Mouse (Mus musculus) right cerebral cortex, postnatal 14 days (tissue): Measurements from ENCODE around the gene Olfr1181.
"Not testable (repeated sequence)": the region's sequence is repeated elsewhere in the genome, so short reads cannot be mapped to it uniquely, and the experiment has no call there.

Source experiments
- DNase-seq: peaks from one replicate; pipeline ENCODE4 v3.0.0; 2022

Gene Olfr1181

GRCm38 (mm10) chr2:88426071-88426470, at the start of gene Olfr1181:
Gene Olfr1181 (minus strand): TSS chr2:88426171.
- no peak for DNase-seq

DNA sequence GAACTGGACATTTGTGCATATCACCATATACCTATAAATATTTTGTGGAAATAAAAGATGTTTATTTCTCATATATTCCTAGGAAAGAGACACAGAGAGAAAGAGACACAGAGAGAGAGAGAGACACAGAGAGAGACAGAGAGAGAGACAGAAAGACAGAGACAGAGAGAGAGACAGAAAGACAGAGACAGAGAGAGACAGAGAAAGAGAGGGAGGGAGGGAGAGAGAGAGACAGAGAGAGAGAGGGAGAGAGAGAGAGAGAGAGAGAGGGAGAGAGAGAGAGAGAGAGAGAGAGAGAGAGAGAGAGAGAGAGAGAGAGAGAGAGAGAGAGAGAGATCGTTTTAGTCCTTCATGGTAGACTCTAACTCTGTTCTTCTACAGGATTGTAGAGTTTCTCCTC, 28.6 kb upstream of the Olfr1181 start, which contains the start of gene Olfr1183:
Gene Olfr1183 (plus strand): TSS at position 301 of the 400 bp plus-strand sequence.
- DNase-seq: not testable (repeated sequence)

- DNase-seq: no peak
Observed at GRCm38 (mm10) chr2:88449031-88449430, 23.1 kb upstream of the Olfr1181 start, which contains the start of gene Gm13757. Gene Gm13757 (minus strand): TSS chr2:88449131.

- DNase-seq: no peak
Observed at GRCm38 (mm10) chr2:88419051-88419450, 6.9 kb downstream of the Olfr1181 start, which contains the start of gene Olfr1180. Gene Olfr1180 (minus strand): TSS chr2:88419151.

GRCm38 (mm10) chr2:88406353-88406752, 19.6 kb downstream of the Olfr1181 start, which contains the start of gene Olfr1179:
Gene Olfr1179 (minus strand): TSS chr2:88406453.
- DNase-seq: no peak

DNA sequence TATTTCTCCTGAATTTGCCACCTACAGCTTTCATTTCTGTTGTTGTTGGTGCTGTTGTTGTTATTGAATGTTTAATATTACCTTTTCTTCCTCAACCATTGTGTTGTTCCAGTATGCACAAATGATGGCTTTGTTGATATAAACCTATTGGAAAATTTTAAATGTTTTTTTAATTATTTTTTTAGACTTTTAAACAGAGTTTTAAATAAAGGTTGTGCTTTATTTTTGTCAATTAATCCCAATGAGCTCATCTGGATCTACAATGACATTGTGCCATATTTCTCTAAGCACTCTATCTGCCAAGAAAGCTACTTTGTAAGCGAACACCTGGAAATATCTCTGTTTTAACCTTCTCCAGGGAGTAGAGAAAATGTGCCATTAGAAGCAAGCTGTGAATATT, 39.2 kb downstream of the Olfr1181 start, which contains the start of gene Olfr1178:
Gene Olfr1178 (plus strand): TSS at position 301 of the 400 bp plus-strand sequence.
- DNase-seq: no peak
